Mouse (Mus musculus): ENCODE data around the gene Mup4. TPM values are rescaled to one million over a fixed set of nuclear protein-coding genes. Genes with fewer than 3 reads are reported as not detected.
A peak's percentile ranks its signal among the peaks of the same experiment; 100 is the strongest.
"Not testable (repeated sequence)": the region's sequence is repeated elsewhere in the genome, so short reads cannot be mapped to it uniquely, and the experiment has no call there.

Gene Mup4
- not detected in 2 replicates for polyA plus RNA-seq (2015; fragmentation: Nextera tagmentation; extraction: Ambion mirVana)

DNA sequence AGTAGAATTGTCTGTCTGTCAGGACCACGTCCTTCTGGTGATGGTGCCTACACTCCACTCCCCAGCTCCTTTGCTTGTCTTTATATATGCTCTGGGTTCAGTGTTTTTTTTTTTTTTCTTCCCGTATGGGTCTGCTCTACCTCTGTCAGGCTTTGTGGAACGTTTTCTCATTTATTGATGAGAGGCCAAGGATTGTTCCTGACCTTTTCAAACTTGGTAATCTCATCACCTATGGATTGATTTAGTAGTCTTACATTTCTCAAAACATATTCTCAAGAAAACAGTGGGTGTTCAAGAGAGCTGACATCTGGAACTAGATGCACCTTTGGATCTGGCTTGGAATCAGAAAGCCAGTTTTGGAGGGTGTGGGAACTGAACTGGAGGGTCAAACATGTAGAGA, at the start of gene Mup4:
Mup4 (minus strand) TSS at position 101 of the 400 bp plus-strand sequence.
- Histone ChIP-seq H3K27me3 (replicated peaks; ENCODE audit: control insufficient read depth, insufficient read depth, low read length) (no peaks in the 10 kb centered on the region), H3K4me2 (ENCODE audit: low read length) (no peak within 1 kb of the TSS), H3K4me1 (replicated peaks; ENCODE audit: control insufficient read depth, insufficient read depth, low read length) (no peaks in the 10 kb centered on the region), H3K27ac (ENCODE audit: low read length) (no peak within 1 kb of the TSS), H3K36me3 (ENCODE audit: control insufficient read depth, insufficient read depth) (no peaks in the 10 kb centered on the region), H3K9ac (replicated peaks; ENCODE audit: low read depth, low read length) (no peak within 1 kb of the TSS), H3K4me3 (replicated peaks; ENCODE audit: low read length) (no peak within 1 kb of the TSS), H3K9me3 (ENCODE audit: control insufficient read depth, low read length) (no peaks in the 10 kb centered on the region)
- WGBS = 80% methylated on average over 3 of the region's 3 CpGs
- ATAC-seq = no peak

DNA sequence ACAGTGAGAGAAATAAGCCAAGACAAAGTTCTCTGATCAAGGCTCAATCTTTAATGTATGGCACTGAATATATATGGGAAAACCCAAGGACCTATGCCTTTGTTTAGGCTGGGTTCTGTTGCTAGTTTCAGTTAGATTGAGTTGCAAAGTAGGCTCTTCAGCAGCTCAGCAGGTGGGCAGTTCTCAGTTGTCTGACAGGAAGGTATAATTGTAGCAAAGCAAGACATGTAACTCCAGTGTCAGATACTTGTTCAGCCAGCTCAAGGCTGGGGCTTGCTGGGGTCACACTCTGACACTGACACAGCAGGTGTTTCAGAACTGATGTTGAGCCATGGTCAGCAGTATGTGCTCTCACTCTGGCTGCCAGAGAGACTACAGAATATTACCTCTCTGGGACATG, 37.4 kb upstream of the Mup4 start:
- H3K4me1 ChIP-seq (replicated peaks; ENCODE audit: control insufficient read depth, insufficient read depth, low read length); H3K36me3 ChIP-seq (ENCODE audit: control insufficient read depth, insufficient read depth); H3K9me3 ChIP-seq (ENCODE audit: control insufficient read depth, low read length); H3K9ac ChIP-seq (replicated peaks; ENCODE audit: low read depth, low read length); H3K27ac ChIP-seq (ENCODE audit: low read length); H3K4me3 ChIP-seq (replicated peaks; ENCODE audit: low read length); H3K4me2 ChIP-seq (ENCODE audit: low read length); ATAC-seq; H3K27me3 ChIP-seq (replicated peaks; ENCODE audit: control insufficient read depth, insufficient read depth, low read length): not testable (repeated sequence)

DNA sequence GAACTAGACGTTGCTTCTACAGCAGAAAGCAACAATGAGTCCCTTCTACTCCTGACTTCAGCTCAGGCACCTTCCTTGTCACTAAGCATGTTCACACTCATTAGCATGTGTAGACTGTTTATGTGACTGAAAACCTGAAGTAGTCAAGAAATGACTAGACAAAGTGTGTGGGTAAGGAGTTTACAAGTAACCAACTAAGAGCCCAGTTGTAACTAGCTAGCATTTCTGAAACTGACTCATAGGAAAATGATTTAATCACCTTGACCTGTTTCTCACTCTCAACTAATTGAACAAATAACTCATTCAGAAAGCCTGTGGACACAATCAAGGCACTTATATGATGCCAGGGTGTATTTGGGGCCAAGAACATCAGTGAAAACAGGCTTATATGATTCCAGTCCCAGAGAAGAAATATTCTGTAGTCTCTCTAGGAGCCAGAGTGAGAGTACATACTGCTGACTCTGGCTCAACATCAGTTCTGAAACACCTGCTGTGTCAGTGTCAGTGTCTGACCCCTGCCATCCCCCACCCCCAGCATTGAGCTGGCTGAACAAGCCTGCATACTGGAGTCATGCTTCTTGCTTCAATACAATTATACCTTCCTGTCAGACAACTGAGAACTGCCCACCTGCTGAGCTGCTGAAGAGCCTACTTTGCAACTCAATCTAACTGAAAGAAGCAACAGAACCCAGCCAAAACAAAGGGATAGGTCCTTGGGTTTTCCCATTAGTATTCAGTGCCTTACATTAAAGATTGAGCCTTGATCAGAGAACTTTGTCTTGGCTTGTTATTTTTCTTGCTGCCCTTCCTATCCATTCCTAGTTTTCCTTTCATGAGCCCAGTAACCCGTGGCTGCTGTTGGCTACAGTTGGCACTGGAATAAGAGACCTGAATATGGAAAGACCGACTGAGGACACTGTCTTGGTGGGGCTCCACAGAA, 3.2 kb upstream of the Mup4 start, which contains the start of gene Mup6:
Mup6 (plus strand) TSS at position 890 of the 940 bp plus-strand sequence.
- 32% methylated on average over 3 of the region's 3 CpGs for WGBS
- no peak for ATAC-seq
- Histone ChIP-seq H3K4me2 (ENCODE audit: low read length) (no peak within 1 kb of the TSS), H3K27ac (ENCODE audit: low read length) (no peak within 1 kb of the TSS), H3K9ac (replicated peaks; ENCODE audit: low read depth, low read length) (no peak within 1 kb of the TSS), H3K4me3 (replicated peaks; ENCODE audit: low read length) (no peak within 1 kb of the TSS), H3K4me1 (replicated peaks; ENCODE audit: control insufficient read depth, insufficient read depth, low read length) (no peaks in the 10 kb centered on the region), H3K36me3 (ENCODE audit: control insufficient read depth, insufficient read depth) (no peaks in the 10 kb centered on the region), H3K27me3 (replicated peaks; ENCODE audit: control insufficient read depth, insufficient read depth, low read length) (no peaks in the 10 kb centered on the region), H3K9me3 (ENCODE audit: control insufficient read depth, low read length) (no peaks in the 10 kb centered on the region)

DNA sequence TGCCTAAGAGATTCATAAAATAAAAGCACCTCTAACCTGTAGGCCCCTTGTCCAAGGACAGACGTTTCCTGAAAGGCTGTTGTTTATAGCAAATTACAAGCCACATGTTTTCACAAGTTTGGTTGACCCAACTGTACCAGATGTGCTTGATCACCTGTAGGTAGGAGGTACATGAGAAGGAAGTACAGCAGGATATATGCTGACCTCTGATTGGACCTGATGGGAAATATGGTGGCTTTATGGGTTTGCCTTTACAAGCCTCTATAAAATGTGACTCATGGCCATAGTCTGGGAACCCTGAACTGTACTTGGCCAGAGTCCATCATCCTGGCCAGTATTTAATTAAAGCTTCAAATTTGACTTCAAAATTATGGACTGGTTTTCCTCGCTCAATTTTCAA, 23.0 kb downstream of the Mup4 start:
- Histone ChIP-seq H3K4me2 (ENCODE audit: low read length) (no peak overlapping the region), H3K36me3 (ENCODE audit: control insufficient read depth, insufficient read depth) (no peaks in the 10 kb centered on the region), H3K27me3 (replicated peaks; ENCODE audit: control insufficient read depth, insufficient read depth, low read length) (no peaks in the 10 kb centered on the region), H3K4me3 (replicated peaks; ENCODE audit: low read length) (no peak overlapping the region), H3K9me3 (ENCODE audit: control insufficient read depth, low read length) (no peaks in the 10 kb centered on the region), H3K4me1 (replicated peaks; ENCODE audit: control insufficient read depth, insufficient read depth, low read length) (no peaks in the 10 kb centered on the region), H3K9ac (replicated peaks; ENCODE audit: low read depth, low read length) (no peak overlapping the region), H3K27ac (ENCODE audit: low read length) (no peak overlapping the region)
- 88% methylated on average over 2 of the region's 2 CpGs for WGBS
- no peak for ATAC-seq

DNA sequence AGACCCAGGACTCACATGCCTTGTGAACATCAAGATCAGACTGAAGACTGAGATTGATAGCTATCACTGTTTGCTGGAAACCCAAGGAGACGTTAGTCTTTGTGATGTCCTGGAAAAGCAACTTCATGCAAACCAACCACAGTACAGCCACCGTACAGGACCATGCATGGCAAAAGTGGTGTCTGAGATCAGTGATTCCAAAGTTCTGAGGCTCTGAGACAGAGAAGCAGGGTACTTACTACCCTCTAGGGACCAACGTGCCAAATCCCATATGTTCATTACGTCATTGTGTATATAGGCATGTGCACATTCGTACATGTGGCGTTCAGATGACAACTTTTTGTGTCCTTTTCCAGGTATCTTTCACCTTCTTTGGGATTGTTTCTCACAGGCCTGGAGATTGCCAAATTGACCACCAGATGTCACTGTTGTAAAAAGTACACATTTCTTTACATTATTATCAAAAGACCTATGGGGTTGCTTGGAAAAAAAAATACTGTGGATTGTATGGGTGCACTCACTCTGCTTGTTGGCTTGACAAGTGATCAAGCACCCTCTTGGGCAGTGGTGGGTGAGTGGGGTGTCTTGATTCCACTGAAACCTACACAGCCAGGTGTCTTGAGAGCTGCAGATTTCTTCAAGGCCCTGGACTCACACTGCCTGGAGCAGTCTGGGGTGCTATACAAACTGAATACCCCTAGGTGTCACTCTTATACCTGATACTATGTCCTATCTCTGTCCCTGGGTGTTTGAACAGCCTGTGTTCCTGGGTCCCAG, 27.8 kb downstream of the Mup4 start:
- no peaks in the 10 kb centered on the region for H3K36me3 ChIP-seq (ENCODE audit: control insufficient read depth, insufficient read depth)
- H3K27me3 ChIP-seq (replicated peaks; ENCODE audit: control insufficient read depth, insufficient read depth, low read length) = no peaks in the 10 kb centered on the region
- ATAC-seq = peak; percentile 88
- H3K9me3 ChIP-seq (ENCODE audit: control insufficient read depth, low read length) = no peaks in the 10 kb centered on the region
- H3K4me2 ChIP-seq (ENCODE audit: low read length) = no peak overlapping the region
- H3K4me1 ChIP-seq (replicated peaks; ENCODE audit: control insufficient read depth, insufficient read depth, low read length) = no peaks in the 10 kb centered on the region
- H3K4me3 ChIP-seq (replicated peaks; ENCODE audit: low read length) = no peak overlapping the region
- 57% methylated on average over 6 of the region's 6 CpGs for WGBS
- H3K9ac ChIP-seq (replicated peaks; ENCODE audit: low read depth, low read length) = no peak overlapping the region
- no peak overlapping the region for H3K27ac ChIP-seq (ENCODE audit: low read length)

DNA sequence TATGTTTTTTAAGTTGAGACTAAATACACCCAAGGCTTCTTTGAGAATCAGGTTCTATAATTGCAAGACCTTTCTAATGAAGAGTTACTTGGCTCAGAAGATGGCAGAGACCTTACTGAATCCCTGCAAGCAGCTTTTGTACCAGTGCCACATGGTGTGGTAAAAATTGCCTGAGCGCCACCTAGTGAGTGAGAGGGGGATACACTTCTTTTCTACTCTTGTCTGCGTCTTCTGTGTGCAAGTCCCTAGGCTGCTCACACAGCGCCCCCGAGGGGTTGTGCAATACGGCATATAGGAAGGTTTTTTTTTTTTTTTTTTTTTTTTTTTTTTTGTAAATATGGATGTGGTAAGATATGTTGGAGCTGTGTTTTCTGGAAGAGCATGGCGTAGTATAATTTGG, 32.2 kb downstream of the Mup4 start:
- WGBS = 16% methylated on average over 6 of the region's 6 CpGs
- no peaks in the 10 kb centered on the region for H3K27me3 ChIP-seq (replicated peaks; ENCODE audit: control insufficient read depth, insufficient read depth, low read length)
- no peaks in the 10 kb centered on the region for H3K36me3 ChIP-seq (ENCODE audit: control insufficient read depth, insufficient read depth)
- no peak overlapping the region for H3K4me3 ChIP-seq (replicated peaks; ENCODE audit: low read length)
- no peaks in the 10 kb centered on the region for H3K4me1 ChIP-seq (replicated peaks; ENCODE audit: control insufficient read depth, insufficient read depth, low read length)
- no peaks in the 10 kb centered on the region for H3K9me3 ChIP-seq (ENCODE audit: control insufficient read depth, low read length)
- H3K27ac ChIP-seq (ENCODE audit: low read length) = no peak overlapping the region
- 0 out of 2 replicates have a peak, but pooled peaks have one; percentile 28 for ATAC-seq
- no peak overlapping the region for H3K4me2 ChIP-seq (ENCODE audit: low read length)
- H3K9ac ChIP-seq (replicated peaks; ENCODE audit: low read depth, low read length) = no peak overlapping the region

DNA sequence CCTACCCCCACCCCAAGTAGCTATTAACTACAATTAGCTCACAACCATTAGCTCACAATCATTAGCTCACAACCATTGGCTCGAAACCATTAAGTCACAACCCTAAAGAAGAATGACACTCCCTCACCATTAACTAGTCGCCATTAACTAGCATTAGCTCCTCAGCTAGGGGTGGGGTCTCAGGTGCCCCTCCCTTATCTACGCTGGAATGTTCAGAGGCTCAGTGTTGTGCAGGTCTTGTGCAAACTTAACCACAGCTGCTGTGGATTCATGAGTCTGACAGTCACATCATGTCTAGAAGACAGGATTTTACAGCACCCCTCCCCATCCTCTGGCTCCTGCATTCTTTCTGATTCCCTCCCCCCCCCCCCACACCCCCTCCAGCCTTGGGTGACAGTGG, 32.8 kb downstream of the Mup4 start:
- no peaks in the 10 kb centered on the region for H3K9me3 ChIP-seq (ENCODE audit: control insufficient read depth, low read length)
- no peaks in the 10 kb centered on the region for H3K27me3 ChIP-seq (replicated peaks; ENCODE audit: control insufficient read depth, insufficient read depth, low read length)
- no peak overlapping the region for H3K9ac ChIP-seq (replicated peaks; ENCODE audit: low read depth, low read length)
- H3K27ac ChIP-seq (ENCODE audit: low read length) = no peak overlapping the region
- no peaks in the 10 kb centered on the region for H3K4me1 ChIP-seq (replicated peaks; ENCODE audit: control insufficient read depth, insufficient read depth, low read length)
- no peak overlapping the region for H3K4me3 ChIP-seq (replicated peaks; ENCODE audit: low read length)
- 86% methylated on average over 3 of the region's 3 CpGs for WGBS
- no peak for ATAC-seq
- H3K36me3 ChIP-seq (ENCODE audit: control insufficient read depth, insufficient read depth) = no peaks in the 10 kb centered on the region
- no peak overlapping the region for H3K4me2 ChIP-seq (ENCODE audit: low read length)

DNA sequence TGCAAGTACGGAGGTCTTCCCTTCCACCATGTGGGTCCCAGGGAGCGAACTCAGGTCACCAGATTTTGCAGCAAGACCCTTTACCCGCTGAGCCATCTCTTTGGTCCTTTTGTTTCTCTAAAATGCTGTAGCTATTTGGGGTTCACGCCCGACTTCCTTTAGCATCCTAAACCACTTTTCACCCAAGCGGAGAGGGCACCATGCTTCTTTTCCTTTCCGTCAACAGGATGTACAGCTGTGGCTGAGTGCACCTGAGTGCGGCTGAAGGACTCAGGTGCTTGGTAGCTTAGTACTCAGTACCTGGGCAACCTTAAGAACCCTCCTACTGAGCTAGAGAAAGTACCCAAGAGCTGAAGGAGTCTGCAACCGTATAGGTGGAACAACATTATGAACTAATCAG, 35.4 kb downstream of the Mup4 start:
- H3K9me3 ChIP-seq (ENCODE audit: control insufficient read depth, low read length) = no peaks in the 10 kb centered on the region
- H3K4me3 ChIP-seq (replicated peaks; ENCODE audit: low read length) = no peak overlapping the region
- H3K27me3 ChIP-seq (replicated peaks; ENCODE audit: control insufficient read depth, insufficient read depth, low read length) = no peaks in the 10 kb centered on the region
- no peak for ATAC-seq
- H3K4me2 ChIP-seq (ENCODE audit: low read length) = no peak overlapping the region
- no peaks in the 10 kb centered on the region for H3K4me1 ChIP-seq (replicated peaks; ENCODE audit: control insufficient read depth, insufficient read depth, low read length)
- WGBS = 88% methylated on average over 9 of the region's 9 CpGs
- H3K9ac ChIP-seq (replicated peaks; ENCODE audit: low read depth, low read length) = no peak overlapping the region
- H3K27ac ChIP-seq (ENCODE audit: low read length) = no peak overlapping the region
- no peaks in the 10 kb centered on the region for H3K36me3 ChIP-seq (ENCODE audit: control insufficient read depth, insufficient read depth)

DNA sequence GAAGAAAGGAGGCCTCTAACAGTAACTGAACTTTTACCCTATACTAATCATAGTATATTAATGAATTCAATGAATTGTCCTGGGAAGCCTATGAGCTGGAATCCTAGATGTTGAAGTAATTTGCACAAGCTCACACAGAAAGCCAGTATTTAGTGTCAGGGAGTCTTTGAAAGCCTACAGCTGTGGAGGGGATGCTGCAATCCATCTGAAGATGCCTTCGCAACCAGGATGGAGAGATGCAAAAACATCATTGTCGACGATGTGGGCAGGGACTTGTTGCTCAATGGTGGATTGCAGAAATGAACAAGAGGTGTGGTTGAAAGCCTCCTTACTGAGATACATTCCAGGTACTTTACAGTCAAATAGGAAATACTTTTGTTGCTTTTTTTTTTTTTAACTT, 42.5 kb downstream of the Mup4 start:
- H3K27ac ChIP-seq (ENCODE audit: low read length) = no peak overlapping the region
- no peaks in the 10 kb centered on the region for H3K36me3 ChIP-seq (ENCODE audit: control insufficient read depth, insufficient read depth)
- H3K4me3 ChIP-seq (replicated peaks; ENCODE audit: low read length) = no peak overlapping the region
- no peak for ATAC-seq
- no peaks in the 10 kb centered on the region for H3K27me3 ChIP-seq (replicated peaks; ENCODE audit: control insufficient read depth, insufficient read depth, low read length)
- no peaks in the 10 kb centered on the region for H3K9me3 ChIP-seq (ENCODE audit: control insufficient read depth, low read length)
- 96% methylated on average over 3 of the region's 3 CpGs for WGBS
- H3K4me2 ChIP-seq (ENCODE audit: low read length) = no peak overlapping the region
- no peaks in the 10 kb centered on the region for H3K4me1 ChIP-seq (replicated peaks; ENCODE audit: control insufficient read depth, insufficient read depth, low read length)
- no peak overlapping the region for H3K9ac ChIP-seq (replicated peaks; ENCODE audit: low read depth, low read length)

All from forebrain, embryonic 16.5 days (tissue).